Mouse (Mus musculus) stomach, postnatal 0 days (tissue): ENCODE results near the gene Polr2m.

Experiments
- CTCF ChIP-seq: IDR thresholded peaks from 2 replicates; pipeline ENCODE4 v1.5.1; 2016; ENCODE audit warnings: antibody characterized with exemption, low read depth, mild to moderate bottlenecking, moderate library complexity
- EP300 ChIP-seq: optimal IDR thresholded peaks from 2 replicates; pipeline ENCODE3; 2016; ENCODE audit warnings: antibody characterized with exemption

DNA sequence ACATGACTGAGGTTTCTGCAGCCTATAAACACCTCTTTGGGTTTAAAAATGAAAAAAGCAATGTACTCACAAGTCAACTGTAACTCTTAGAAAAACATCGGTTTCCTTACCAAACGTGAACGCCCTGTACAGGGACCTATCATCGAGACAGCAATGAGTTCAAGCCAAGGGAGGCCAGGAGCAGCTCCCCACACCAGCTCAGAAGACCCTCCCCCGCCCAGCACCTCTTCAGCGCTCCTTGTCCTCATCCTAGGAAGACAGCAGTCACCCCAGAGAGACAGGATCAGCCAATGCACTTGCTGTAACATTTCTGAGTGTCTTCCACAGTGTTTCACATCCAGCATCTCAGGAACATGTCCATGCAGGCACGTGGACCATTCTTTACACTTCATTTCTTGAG is 7.1 kb downstream of the Polr2m start:
- TF ChIP-seq CTCF (no peak), EP300 (no peak)
